Mouse (Mus musculus): Measurements from ENCODE around the gene Crtc2.

Gene Crtc2

GRCm38 (mm10) chr3:90309589-90309988 is 55.6 kb downstream of the Crtc2 start:
- peak; percentile 48 for DNase-seq (ENCODE audit: low read depth, low spot score)

DNA sequence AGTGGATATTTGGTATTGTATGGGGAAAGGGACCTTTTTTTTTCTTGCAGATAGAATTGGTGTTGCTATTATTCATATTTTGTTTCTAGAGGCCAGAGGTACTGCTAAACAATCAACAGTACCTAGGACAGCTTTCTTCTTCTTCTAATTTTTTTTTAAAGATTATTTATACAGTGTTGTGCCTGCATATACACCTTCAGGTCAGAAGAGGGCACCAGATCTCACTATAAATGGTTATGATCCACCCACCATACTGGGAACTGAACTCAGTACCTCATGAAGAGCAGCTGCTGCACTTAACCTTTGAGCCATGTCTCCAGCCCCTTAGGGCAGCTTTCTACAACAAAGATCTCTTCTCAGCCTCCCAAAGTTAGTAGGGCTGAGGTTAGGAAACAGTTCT is 59.4 kb downstream of the Crtc2 start:
- DNase-seq (ENCODE audit: low read depth, low spot score): peak; percentile 70
